Comparison of ENCODE assay signal across 12 mouse cellular contexts in genomic region chr16:18511741-18512140, GRCm38 (mm10). TPM values are rescaled to one million over a fixed set of nuclear protein-coding genes. Genes with fewer than 3 reads are reported as not detected.
DNase-seq lines count a peak whose midpoint lies in the region.
"Had no signal": no experiment of that assay in that cellular context is flagged by ENCODE, and none has a peak within 500 bp of the region (broad histone marks: within the 10 kb centered on the region; RNA-seq: fewer than 3 reads in every experiment).

No protein-coding gene starts in this region.

- intact Hi-C loops in heart, postnatal 36 days (cut with DNase I): no loop called here

- DNase-seq in heart, adult 11 months: peak; percentile 79
- no peak for DNase-seq in heart, postnatal 36 days
- peak; percentile 32 for DNase-seq in ovary, postnatal 36 days (ENCODE audit: low spot score)
- DNase-seq in ovary, postnatal 10 days (ENCODE audit: low spot score): no peak
- DNase-seq in adrenal gland, postnatal 36 days: peak; percentile 60 to 73
- DNase-seq in embryo, embryonic 10 days (ENCODE audit: low spot score): no peak
- DNase-seq: cerebellum, adult 11-12 months; cerebellum, adult 9-10 months; cerebellum, postnatal 25 days; gastrocnemius, postnatal 10 days; heart, adult 2 months; heart, postnatal 14 days had no signal

RNA-seq across cellular contexts. Expression of gene Rtl10, which starts 13.0 kb away (rescaled TPM):
- 1 to 10 TPM; 3.6 to 4.6 TPM for total RNA-seq in heart, postnatal 36 days (2021)
- total RNA-seq in adrenal gland, postnatal 36 days (2021): 1 to 10 TPM; 4.4 to 5.6 TPM

RNA-seq across cellular contexts. Expression of gene Gnb1l, which starts 13.2 kb away (rescaled TPM):
- total RNA-seq in heart, postnatal 36 days (2021): 1 to 10 TPM; 5.2 to 5.4 TPM
- total RNA-seq in adrenal gland, postnatal 36 days (2021): 1 to 10 TPM; 4.9 to 5.9 TPM

Comparison
In these comparisons a context has a peak if more than half of its experiments do, and no peak if none do; other contexts are left out.
1. DNase-seq: peak in heart, adult 11 months (single experiment), ovary, postnatal 36 days (single experiment) and adrenal gland, postnatal 36 days (2 of 2); none in heart, postnatal 36 days (0 of 2), ovary, postnatal 10 days (single experiment) and embryo, embryonic 10 days (single experiment).